Mouse (Mus musculus) layer of hippocampus, postnatal 10 days (tissue): ENCODE results near the gene Itpr2. TPM values are rescaled to one million over a fixed set of nuclear protein-coding genes. Genes with fewer than 3 reads are reported as not detected.
A peak's percentile ranks its signal among the peaks of the same experiment; 100 is the strongest.

Experiments
- DNase-seq, 2 experiments: peaks; one replicate each; pipeline ENCODE4 v3.0.0; 2021; ENCODE audit warnings: low spot score in 2 of 2
- total RNA-seq, 2 experiments: library from RNA; stranded (reverse); gene quantifications; 2 replicates each; pipeline ENCODE4 v1.2.3; 2021

Gene Itpr2
- total RNA-seq, 2 experiments from 2014 or later = 27.2 to 28.7 TPM

DNA sequence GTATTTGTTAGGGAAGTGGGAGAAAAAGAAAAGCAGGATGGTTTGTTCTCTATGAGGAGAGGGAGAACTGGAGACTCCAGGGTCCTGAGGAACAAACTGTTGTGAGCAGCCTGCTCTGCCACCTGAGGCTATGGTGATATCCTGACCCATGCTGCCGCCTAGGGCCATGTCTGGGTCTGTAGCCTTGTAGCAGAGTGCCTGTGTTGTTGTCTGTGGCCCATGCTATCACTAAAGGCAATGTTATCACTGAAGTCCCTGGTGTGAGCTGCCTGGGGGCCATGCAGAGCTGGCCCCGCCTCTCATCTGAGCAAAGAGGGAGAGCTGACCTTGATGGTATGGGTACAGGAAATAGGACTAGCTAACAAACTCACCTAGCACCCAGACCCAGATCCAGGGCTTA lies 7.9 kb upstream of the Itpr2 start:
- DNase-seq = no peak

DNA sequence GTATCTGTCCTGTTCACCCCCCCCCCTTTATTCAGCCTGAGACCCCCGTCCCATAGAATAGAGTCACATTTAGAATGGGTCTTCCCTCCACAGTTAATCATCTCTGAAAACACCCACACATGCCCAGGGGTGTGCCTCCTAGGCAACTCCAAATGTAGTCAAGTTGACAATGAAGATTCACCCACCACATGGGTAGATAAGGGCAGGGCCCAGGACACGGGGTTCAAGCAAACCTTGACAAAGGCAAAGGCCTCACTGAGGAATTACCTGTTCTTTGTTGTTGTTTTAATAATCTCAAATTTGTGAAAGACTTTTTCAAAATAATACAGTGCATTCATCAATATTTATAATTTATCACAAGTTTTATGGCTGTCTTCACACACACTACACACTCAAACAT lies 2.4 kb upstream of the Itpr2 start:
- DNase-seq = no peak

DNA sequence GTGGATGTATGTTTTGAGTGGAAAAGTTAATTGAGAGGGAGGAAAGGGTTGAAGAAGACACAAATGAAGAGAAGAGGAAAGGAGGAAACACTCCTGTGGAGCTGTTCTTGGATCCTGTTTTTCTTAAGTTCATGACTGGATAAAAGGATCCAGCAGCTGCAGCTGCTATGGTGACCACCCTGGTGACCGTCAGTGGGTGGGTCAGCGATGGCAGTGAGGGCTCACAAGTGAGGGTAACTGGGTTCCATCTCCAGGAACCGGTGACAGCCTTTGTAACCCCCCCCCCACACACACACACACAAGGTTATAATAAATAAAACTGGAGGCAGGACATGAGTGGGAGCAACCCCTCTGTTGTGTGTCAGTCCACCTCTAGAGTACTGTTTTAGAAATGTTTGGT lies 833 bp upstream of the Itpr2 start:
- DNase-seq = no peak

DNA sequence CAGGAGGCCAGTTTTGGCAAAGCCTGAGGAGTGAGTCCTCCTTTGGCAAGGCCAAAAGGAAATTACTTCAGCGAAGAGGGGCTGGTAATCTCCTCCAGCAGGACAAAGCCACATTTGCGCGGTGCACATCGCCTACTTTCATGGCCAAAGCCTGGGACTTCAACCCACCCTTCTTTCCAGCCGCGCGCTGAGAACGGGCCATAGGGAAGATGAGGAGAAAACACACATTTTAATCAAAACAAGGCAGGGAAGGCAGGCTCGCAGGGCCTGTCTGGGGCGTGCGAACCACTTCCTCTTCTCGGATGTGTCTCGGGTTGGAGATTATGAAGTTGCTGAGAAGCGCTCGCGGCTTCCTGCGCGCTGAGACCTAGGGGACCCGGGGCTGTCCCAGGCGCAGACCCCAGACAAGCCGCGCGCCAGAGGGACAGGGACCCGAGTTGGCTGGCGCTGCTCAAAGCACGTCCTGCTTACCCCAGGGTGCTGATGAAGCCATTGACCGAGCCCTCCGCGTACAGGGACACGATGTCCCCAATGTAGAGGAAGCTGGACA lies 632 bp downstream of the Itpr2 start:
- peak in 1 of 2 experiments; percentile 44 for DNase-seq

DNA sequence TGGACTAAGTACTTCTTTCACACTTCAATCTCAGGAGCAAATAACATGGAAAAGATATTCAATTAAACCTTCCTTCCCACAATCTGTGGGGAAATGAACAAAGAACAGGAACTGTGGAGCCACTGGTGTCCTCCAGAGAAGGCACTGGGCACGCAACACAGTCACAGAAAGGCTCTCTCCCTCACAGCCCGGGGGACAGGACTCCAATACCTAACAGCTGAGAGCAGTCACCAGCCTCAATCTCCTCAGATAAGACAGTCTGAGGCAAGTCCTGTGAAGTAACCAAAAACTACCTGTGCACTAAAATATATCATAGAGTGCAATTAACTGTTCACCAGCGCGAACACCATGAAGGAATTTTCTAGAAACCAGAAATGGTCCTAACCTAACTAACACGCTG lies 1.3 kb downstream of the Itpr2 start:
- no peak for DNase-seq

DNA sequence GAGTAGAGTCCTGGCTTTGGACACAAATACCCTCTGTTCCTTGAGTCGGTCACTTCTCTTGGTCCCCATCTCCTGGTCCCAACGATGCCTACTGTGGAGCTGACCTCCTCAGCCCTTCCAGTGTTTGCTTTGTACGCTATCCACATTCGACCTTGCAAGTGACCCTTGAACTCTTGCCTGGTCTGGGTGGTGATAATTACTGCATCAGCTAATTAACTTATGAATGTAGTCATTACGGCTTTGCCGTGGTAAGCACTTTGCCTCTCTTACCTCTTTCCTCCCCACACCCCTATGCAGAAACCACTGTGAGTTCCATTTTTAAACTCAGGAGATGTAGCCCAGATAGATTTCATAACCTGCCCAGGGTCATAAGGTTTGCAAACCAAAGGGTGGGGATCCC lies 1.8 kb downstream of the Itpr2 start:
- peak in 1 of 2 experiments; percentile 17 for DNase-seq

DNA sequence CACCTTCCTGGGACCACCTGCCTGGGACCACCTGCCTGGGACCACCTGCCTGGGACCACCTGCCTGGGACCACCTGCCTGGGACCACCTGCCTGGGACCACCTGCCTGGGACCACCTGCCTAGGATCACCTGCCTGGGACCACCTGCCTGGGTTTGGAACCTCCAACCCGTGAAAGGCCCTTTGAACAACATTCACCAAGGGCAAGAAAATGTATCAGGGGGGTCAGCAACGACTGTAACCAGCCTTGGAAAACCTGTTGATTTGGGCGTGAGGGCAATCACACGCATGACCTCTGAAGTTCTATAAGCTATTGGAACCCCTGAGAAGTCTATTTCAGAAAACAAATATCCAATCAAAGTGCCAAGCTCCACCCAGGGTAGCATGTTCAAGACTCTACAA lies 2.5 kb downstream of the Itpr2 start:
- DNase-seq = no peak

DNA sequence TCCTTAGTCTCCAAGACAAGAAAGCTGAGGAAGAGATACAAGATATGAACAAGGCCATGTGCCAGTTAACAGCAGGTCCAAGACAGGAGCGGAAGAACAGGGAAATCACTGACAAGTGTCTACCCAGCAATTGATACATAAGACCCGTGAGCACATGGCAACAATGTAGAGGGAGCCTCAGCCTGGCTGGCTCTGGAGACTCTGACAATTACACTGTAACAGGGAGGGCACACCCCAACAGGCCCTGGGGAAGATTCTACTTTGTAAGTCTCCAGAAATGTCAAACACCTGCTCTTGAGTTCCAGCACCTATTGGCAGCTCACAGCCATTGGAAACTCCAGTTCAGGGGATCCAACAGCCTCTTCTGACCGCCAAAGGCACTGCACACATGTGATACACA lies 3.6 kb downstream of the Itpr2 start:
- no peak for DNase-seq

DNA sequence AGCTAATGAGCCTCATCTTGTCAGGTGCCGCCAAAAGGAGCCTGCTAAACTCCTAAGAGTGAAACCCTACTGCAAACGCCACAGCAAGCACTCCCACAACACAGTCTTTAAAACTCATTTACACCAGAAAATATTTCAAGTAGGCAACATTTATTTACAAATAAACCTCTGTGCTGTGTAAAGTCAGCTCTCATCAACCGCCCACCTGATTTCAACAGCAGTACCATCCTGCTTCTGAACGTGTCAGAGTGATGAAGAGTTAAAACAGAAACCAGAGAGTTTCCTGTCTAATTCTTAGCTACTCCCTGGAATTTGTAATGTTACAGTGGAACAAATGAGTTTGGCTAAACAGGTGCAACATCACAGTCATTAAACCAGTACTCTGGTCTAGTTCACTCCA lies 4.2 kb downstream of the Itpr2 start:
- DNase-seq = no peak

DNA sequence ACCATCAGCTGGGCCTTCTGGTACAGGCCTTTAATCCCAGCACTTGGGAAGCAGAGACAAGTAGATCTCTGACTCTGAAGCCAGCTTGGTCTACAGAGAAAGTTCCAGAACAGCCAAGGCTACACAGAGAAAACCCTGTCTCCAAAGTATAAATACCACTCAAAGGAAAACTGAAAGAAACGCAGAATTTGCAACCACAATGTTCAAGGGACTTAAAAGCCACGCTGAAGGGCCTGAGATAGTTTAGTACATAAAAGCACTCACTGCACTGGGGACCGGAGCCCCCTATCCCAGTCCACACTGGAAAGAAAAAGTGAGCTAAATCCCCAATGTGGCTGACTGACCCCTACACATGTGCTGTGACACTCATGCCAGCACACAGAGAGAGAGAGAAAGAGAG lies 4.6 kb downstream of the Itpr2 start:
- DNase-seq = no peak

DNA sequence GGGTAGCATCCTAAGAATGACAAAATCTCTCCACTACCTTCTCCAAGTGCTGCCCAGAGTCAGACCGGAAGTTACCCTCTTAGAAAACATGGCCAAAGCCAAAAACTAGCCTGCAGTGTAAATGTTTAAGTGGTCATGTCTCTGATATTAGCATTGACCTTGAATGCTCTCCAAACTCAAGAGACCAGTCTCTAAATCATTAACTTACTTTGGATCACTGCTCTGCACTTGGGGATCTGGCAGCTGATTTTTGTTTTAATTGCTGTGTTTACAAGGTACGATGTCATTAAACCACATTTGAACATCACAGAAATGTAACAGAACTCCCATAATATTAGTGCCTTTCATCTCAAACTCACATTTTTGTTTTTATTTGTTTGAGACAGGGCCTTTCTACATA lies 10.3 kb downstream of the Itpr2 start:
- DNase-seq = no peak

DNA sequence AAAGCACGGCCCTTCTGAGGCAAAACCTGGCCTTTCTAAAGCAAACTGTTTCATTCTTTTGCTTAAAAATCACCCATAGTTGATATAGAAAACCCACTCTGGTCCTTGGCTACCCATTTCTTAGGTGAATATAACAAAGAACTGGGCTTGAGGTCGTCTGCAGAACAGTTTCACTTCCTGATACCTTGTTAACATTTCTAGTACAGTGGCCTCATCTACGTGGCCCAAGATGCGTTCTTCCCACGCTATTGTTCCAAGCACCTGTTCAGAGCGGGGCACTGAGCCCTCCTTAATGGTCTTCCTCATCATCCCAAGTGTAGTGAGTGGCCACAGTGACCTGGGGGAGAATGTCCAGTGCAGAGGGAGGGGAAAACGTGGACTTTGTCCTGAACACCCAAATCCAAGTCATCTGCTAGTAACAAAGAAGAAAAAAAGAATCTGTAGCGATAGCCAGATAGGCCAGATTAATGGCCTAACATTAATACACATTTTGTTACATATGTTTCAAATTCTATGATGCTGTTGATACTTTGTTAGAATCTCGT lies 11.5 kb downstream of the Itpr2 start:
- no peak for DNase-seq

DNA sequence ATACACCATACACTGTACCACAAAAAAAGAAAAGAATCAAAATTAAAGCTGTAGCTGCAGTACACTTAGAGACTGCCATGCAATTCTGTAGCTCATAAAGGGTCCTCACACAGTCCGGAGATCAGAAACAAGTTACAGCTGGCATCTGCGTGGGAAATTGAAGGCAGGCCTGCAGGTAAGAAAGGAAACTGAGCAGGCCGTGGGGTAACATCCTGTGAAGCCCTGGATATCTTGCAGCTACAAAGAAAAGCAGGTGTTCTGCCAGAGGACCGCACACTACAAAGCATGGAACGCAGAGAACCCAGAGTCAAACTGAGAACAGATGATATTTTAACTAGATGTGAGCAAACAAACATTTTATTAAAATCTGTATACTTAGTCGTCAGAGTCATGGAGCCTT lies 12.2 kb downstream of the Itpr2 start:
- DNase-seq = no peak

DNA sequence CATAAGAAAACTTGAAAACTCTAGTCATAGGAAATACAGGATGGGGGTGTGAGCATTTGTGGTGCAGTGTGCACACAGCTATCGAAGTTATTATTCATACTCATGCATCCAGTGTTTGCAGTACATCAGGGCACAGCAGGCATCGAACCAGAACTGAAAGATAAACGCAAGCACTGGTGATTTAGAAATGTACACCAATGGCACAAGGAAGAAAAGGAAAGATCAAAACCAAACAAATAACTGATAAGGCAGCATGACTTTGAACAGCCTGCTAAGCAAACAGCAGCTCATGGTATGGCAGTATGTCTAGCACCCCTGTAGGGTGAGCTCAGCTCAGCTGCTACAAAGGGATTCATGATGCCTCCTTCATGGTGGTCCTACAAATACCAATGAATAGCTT lies 13.3 kb downstream of the Itpr2 start:
- DNase-seq = no peak

DNA sequence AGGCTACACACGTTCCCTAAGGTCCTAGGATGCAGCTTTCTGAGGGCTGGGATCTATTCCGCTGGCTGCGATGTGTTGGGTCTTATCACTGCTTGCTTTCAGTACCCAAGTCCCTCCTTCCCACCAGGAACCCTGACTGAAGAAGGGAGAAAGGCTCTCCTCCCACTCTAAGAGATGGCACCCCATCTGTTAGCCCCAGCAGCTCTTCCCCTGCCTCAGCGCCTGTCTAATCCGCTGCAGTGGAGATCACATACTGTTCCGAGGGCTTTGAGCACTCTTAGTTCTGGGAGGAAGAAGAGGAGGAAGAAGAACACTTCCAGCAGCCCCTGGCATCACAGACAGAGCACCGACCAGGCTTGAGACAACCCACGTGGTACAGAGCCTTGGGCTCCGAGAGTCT lies 14.9 kb downstream of the Itpr2 start:
- DNase-seq = no peak

DNA sequence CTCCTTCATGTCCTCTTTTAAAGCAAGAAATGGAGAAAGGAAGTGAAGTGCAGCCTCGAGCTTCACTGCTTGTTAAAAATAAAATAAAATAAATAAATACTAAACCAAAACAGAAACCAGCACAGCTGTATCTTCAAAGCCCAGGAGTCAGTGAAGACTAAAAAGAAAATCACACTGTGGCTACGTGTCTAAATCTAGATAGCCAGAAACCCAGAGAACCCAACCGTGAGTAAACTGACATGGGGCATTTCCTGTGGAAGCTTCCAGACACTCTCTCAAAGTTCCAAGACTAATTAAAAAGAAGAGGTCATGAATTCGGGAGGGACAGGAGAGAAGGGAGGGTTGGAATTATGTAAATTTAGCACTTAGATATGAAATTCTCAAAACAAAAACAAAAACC lies 15.9 kb downstream of the Itpr2 start:
- no peak for DNase-seq

DNA sequence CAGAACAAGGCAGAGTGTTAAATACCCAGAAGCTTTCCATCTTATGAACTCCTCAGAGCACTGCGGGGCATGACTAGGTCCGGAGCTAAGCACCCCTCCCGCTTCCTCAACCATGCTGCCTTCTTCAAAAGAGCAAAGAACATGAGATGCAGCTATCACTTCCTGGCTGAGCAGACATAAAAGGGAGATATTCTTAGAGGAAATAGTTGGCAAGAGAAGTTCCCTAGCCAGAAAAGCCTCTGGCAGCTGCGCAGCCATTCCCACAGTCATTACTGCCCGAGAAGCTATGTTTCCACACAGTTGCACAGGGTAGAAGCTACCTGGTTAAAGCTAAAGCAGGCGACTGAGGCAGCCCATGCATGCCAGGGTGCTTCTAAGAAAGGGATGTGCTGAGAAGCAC lies 20.6 kb downstream of the Itpr2 start:
- DNase-seq = no peak

DNA sequence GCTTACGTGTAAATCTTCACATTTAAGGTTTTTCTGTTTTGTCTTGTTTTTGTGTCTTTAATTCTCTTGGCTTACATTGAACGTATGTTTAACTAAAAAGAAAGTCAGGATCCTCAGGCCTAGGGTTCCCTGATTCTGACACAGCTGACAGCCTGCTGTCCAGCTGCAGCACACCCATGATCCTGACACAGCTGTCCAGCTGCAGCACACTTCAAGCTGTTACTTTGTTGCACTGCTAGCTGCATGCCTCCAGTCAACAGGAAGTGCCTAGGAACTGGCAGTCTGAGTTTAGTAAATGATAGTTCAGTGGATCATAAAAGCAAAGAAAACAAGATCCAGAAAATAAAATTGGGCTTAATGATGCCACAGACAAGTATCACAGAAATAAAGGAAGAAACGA lies 21.1 kb downstream of the Itpr2 start:
- no peak for DNase-seq

DNA sequence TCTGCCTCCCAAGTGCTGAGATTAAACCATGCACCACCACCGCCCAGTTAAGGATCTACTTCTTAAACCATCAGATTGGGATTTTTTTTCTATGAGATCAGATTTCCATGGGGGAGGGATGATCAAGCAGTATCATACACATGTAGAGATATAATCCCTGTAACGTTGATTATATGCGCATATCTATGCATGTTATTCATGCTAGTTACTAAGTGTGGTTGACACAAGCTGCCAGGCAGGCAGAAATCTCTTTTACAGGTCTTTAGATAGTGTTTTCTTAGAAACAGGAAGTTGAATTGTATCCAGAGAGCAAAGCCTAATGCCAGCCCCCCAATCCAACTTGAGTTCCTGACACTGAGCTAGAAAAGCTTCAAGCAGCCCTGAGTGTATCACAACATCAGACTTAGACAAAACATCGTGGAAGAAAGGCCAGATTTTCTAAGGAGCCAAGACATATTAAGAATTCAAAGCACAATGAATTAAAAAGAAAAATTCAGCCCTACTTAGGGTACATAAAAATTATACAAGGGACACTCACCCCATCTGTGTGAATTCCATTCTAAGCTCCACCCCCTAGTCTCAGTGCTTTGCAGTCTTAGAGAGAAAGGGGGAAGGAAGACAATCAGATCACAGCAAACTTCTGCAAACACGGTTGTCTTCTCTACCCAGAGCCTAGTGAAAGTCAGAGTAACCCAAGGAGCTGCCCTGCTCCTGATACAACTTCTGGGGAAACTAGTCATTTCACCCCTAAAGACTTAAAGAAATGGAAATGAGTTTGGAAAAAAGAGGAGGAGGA lies 22.9 kb downstream of the Itpr2 start:
- no peak for DNase-seq

DNA sequence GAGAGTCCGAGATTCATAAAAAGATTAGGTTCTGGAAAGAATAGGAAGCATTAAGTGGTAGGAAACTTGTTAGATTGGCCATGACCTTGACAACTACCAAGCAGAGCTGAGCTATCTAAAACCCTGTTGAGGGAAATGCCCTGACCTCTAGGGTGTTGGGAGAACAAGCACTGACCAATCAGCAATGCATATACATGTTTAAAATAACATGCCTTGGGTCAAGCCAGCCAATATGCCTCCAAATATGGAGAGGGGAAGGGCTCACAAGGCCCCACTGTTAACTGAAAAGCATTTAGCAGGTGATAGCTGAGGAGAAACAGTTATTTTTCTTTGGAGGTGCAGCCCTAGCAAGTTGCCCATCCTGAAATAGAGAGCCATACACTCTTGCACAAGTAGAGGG lies 25.2 kb downstream of the Itpr2 start:
- no peak for DNase-seq

DNA sequence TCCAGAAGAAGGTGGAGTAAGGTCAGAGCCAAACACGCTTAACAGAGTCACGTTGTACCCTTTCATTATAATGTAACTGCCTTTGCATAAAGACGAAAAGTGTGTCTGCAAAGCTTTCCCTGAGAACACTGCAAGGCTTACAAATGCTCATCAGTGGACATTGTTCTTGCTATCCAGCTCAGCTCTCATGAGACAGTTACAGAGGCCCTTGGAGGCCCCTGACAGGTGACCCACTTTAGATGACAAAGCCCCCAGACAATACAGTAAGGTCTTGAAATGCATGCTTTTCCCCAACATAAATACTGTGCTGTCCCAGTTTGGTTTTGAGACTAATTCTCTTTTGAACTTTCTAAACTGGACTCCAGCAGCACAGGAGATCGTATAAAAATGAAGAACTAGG lies 27.9 kb downstream of the Itpr2 start:
- no peak for DNase-seq

DNA sequence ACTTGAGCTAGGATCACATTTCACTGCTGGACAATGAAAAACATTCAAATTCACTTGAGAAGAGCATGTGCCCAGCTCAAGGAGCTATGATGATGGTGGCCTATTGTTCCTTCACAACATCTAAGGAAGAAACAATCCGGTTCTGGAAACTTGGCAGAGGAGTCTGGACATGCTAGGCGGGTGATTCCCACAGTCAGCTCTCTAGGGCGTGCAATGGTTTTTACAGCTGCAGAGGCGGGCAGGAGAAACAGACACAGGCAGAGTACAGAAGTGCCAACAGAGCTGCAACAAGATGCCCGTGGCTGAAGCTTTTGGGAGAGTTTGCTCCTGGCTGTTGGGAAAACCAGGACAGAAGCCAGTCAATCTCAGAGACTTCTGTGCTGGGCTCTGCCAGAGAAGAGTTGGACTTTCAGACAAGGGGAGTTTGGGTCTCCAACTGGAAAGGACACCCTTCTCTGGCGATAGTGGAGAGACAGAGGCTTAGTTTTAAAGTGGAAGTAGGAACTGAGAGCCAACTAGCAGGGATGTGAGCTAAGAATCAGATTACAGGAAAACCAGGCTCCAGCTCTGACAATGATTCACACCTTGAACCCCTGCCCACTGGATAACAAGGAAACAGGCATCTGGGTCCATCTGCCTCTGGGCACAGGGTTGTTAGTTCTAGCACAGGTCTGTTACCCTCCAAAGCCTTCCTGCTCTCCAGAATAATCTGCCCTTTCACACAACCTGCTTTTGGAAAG lies 28.6 kb downstream of the Itpr2 start:
- no peak for DNase-seq
